Mouse (Mus musculus) ES-E14 (cell line): ENCODE measurements at regions not wholly inside any gene's neighbourhood (a gene's known extent, or its start where the extent isn't known, plus 50 kb on each side); places are given as distances from the start of the nearest gene placed in this dataset.

ENCODE experiments used
- DNase-seq: peaks from one replicate; pipeline ENCODE4 v3.0.0-alpha.2; 2013; ENCODE audit warnings: low read depth, low spot score
- H3K27ac ChIP-seq: 2 replicates; pipeline ENCODE4 v1.5.1; 2012; ENCODE audit warnings: low read depth, mild to moderate bottlenecking, low read length, moderate library complexity, mixed read lengths; ENCODE audit not compliant: poor library complexity, insufficient read depth, severe bottlenecking
- H3K36me3 ChIP-seq: 2 replicates; pipeline ENCODE4 v1.6.1; 2012; ENCODE audit warnings: mild to moderate bottlenecking, low read length, moderate library complexity, mixed read lengths; ENCODE audit not compliant: control insufficient read depth, poor library complexity, insufficient read depth, severe bottlenecking
- H3K4me1 ChIP-seq, 2 experiments: fragments of 150-350 bp in 1 of 2; sonication (generic) in 1 of 2; 2 replicates each; pipeline ENCODE4 v1.6.1; 2012; ENCODE audit warnings: low read length in 2 of 2, mild to moderate bottlenecking in 1 of 2, mixed read lengths in 1 of 2; ENCODE audit not compliant: control insufficient read depth in 2 of 2, insufficient read depth in 2 of 2, poor library complexity in 1 of 2
- H3K4me3 ChIP-seq, 2 experiments: fragments of 150-350 bp in 1 of 2; sonication (generic) in 1 of 2; 2 replicates each; pipeline ENCODE4 v1.5.1; 2012; ENCODE audit warnings: low read length in 2 of 2, low read depth in 1 of 2, mild to moderate bottlenecking in 1 of 2, mixed read lengths in 1 of 2; ENCODE audit not compliant: insufficient read depth in 1 of 2, poor library complexity in 1 of 2, severe bottlenecking in 1 of 2
- H3K9ac ChIP-seq: 2 replicates; pipeline ENCODE4 v1.6.1; 2012; ENCODE audit warnings: low read depth, mild to moderate bottlenecking, low read length, mixed read lengths; ENCODE audit not compliant: poor library complexity, insufficient read depth, severe bottlenecking
- H3K9me3 ChIP-seq: fragments of 150-350 bp; sonication (generic); 2 replicates; pipeline ENCODE4 v1.6.1; 2012; ENCODE audit warnings: low read depth, mild to moderate bottlenecking, low read length; ENCODE audit not compliant: control insufficient read depth, insufficient read depth
- CHD2 ChIP-seq: IDR thresholded peaks from 2 replicates; pipeline ENCODE4 v1.6.1; 2014; ENCODE audit warnings: mild to moderate bottlenecking, low read depth, low read length, inconsistent platforms
- HCFC1 ChIP-seq: IDR thresholded peaks from 2 replicates; pipeline ENCODE4 v1.6.1; 2012; ENCODE audit warnings: low read length, inconsistent platforms, borderline replicate concordance; ENCODE audit not compliant: insufficient read depth
- MAFK ChIP-seq: IDR thresholded peaks from 2 replicates; pipeline ENCODE4 v1.6.1; 2014; ENCODE audit warnings: mild to moderate bottlenecking, low read depth, low read length, inconsistent platforms; ENCODE audit not compliant: insufficient read depth
- ZC3H11A ChIP-seq: IDR thresholded peaks from 2 replicates; pipeline ENCODE4 v1.6.1; 2012; ENCODE audit warnings: low read depth, mild to moderate bottlenecking, inconsistent platforms, low read length, borderline replicate concordance
- ZNF384 ChIP-seq: IDR thresholded peaks from 2 replicates; pipeline ENCODE4 v1.6.1; 2012; ENCODE audit warnings: low read depth, low read length, inconsistent platforms
- in situ Hi-C, 2 experiments: fragments of 600-800 bp; cut with MboI; formaldehyde crosslinking; loops; one replicate each; pipeline ENCODE4 v1.15.1; 2025; ENCODE audit warnings: low sequenced_read_pairs in 2 of 2, inconsistent platforms in 1 of 2; ENCODE audit not compliant: unreplicated experiment in 2 of 2

GRCm38 (mm10) chr8:26672486-26673395 lies 304.4 kb upstream of the Zfp703 start:
- in situ Hi-C loops: no loop called here
- H3K36me3 ChIP-seq: no peaks in the 10 kb centered on the region
- no peaks in the 10 kb centered on the region for H3K9me3 ChIP-seq
- TF ChIP-seq CHD2 (no peak), ZC3H11A (no peak), HCFC1 (no peak), ZNF384 (no peak), MAFK (no peak)
- H3K4me3 ChIP-seq: no peak overlapping the region
- H3K4me1 ChIP-seq: no peaks in the 10 kb centered on the region; a peak in 1 of 4 replicates
- H3K9ac ChIP-seq: no peak overlapping the region
- no peak for DNase-seq
- H3K27ac ChIP-seq: no peak overlapping the region

GRCm38 (mm10) chr8:26677584-26678138 lies 299.5 kb upstream of the Zfp703 start:
- Histone ChIP-seq H3K4me3 (no peak overlapping the region), H3K9ac (no peak overlapping the region), H3K36me3 (no peaks in the 10 kb centered on the region), H3K4me1 (no peaks in the 10 kb centered on the region; a peak in 1 of 4 replicates), H3K9me3 (no peaks in the 10 kb centered on the region), H3K27ac (no peak overlapping the region)
- in situ Hi-C loops: no loop called here
- TF ChIP-seq HCFC1 (no peak), CHD2 (no peak), MAFK (no peak), ZC3H11A (no peak), ZNF384 (no peak)
- no peak for DNase-seq

DNA sequence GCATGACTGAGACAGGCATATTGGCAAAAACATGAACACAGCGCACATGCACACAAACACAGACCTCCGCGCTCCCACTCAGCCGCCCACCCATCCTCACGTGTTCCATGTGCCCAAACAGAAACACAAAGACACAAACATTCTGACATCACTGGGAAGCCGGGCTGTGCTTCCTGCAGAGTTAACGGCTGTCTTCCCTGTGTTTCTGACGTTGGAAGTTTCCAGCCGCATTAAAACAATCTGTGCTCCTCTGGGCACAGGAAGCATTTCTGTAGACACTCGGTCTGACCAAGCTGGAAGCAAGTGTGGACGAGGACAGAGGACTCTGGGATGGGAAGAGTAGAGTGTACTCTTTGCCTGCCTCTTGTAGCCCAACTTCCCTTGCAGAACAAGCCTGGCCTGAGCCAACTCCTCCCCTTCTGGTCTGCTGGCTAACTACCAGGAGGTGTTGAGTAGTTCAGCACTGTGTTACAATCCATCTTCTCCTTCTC lies 296.2 kb upstream of the Zfp703 start:
- no peaks in the 10 kb centered on the region for H3K9me3 ChIP-seq
- H3K4me1 ChIP-seq: no peaks in the 10 kb centered on the region; a peak in 1 of 4 replicates
- H3K4me3 ChIP-seq: no peak overlapping the region
- TF ChIP-seq CHD2: no peak
- no peak for TF ChIP-seq MAFK
- no peak for TF ChIP-seq ZNF384
- TF ChIP-seq HCFC1: no peak
- TF ChIP-seq ZC3H11A: no peak
- no peak overlapping the region for H3K9ac ChIP-seq
- H3K36me3 ChIP-seq: no peaks in the 10 kb centered on the region
- no peak for DNase-seq
- H3K27ac ChIP-seq: no peak overlapping the region
- in situ Hi-C loops: no loop called here

DNA sequence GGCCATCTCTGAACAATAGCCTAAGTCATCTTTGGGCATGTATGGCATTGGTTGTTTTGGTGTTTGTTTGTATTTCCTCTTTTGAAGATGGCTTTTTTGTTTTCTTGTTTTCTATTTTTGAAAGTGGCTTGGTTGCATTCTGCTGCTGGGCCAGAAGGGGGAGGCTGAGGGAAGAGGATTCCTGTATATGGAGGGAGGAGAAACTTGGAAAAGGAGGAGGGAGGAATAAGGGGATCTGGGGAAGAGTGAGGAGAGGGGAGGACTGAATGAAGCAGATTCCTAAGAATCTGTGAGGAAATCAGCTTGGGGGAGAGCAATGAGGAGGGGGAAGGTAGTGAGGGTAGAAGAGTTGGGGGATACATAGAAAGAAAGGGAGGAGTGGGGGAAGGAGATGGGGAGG lies 290.0 kb upstream of the Zfp703 start:
- H3K9ac ChIP-seq: no peak overlapping the region
- no peaks in the 10 kb centered on the region for H3K36me3 ChIP-seq
- H3K4me1 ChIP-seq: no peaks in the 10 kb centered on the region
- no peak overlapping the region for H3K4me3 ChIP-seq
- no peak for DNase-seq
- in situ Hi-C loops: no loop called here
- TF ChIP-seq HCFC1 (no peak), CHD2 (no peak), ZNF384 (no peak), ZC3H11A (no peak), MAFK (no peak)
- no peak overlapping the region for H3K27ac ChIP-seq
- no peaks in the 10 kb centered on the region for H3K9me3 ChIP-seq
